Mouse (Mus musculus): ENCODE results near the gene Ppara. TPM values are rescaled to one million over a fixed set of nuclear protein-coding genes. Genes with fewer than 3 reads are reported as not detected.

Gene Ppara
- polyA plus RNA-seq, 1 experiment: 1.1 TPM

DNA sequence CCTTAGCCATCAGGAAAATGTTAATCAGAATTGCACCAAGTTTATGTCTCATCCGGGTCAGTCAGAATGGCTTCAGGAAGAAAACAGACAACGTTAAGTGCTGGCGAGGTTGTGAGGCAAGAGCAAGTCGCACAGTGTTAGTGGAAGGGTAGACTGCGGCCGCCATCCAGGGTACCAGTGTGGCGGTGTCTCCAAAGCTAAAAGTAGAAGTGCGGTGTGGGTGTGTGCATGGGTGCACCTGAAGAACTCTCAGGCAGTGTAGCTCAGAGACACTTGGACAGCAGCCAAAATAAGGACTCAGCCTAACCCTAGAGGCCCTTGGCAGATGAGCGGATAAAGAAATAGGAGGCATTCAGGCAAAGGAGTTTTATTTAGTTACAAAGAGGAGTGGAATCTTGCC is 14.4 kb downstream of the Ppara start:
- no peaks in the 10 kb centered on the region for H3K4me1 ChIP-seq (ENCODE audit: control insufficient read depth, insufficient read depth, low read length)
- no peaks in the 10 kb centered on the region for H3K27me3 ChIP-seq (ENCODE audit: control insufficient read depth, insufficient read depth, low read length)
- no peak overlapping the region for H3K27ac ChIP-seq (ENCODE audit: insufficient read depth, low read length)
- 94% methylated on average over 9 of the region's 9 CpGs for WGBS
- H3K4me3 ChIP-seq (replicated peaks; ENCODE audit: insufficient read depth, low read depth, low read length): no peak overlapping the region
- no peak for DNase-seq
- no peak for TF ChIP-seq POLR2A (IDR thresholded peaks at IDR 0.05; ENCODE audit: borderline replicate concordance, insufficient read depth, low read length)
- no peak for TF ChIP-seq CTCF (IDR thresholded peaks at IDR 0.05; ENCODE audit: borderline replicate concordance, insufficient read depth, low read depth, low read length)

- TF ChIP-seq POLR2A (IDR thresholded peaks at IDR 0.05; ENCODE audit: borderline replicate concordance, insufficient read depth, low read length) (no peak), CTCF (IDR thresholded peaks at IDR 0.05; ENCODE audit: borderline replicate concordance, insufficient read depth, low read depth, low read length) (no peak)
- no peak overlapping the region for H3K27ac ChIP-seq (ENCODE audit: insufficient read depth, low read length)
Observed at GRCm38 (mm10) chr15:85750115-85750514, 15.3 kb downstream of the Ppara start.

DNA sequence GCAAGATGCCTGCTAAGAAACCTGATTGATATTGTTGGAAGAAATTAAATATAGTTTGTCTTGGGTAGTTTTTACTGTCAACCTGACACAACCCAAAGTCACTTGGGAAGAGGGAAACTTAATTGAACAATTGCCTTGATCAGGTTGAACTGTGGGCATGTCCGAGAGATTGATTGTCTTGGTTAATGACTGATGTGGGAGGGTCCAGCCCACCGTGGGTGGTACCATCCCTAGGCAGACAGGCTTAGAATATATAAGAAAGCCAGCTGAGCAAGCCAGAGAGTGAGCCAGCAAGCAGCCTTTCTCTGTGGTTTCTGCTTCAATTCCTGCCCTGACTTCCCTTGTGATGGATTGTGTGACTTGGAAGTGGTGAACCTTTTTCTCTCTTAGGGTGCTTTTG is 17.9 kb downstream of the Ppara start:
- TF ChIP-seq POLR2A (IDR thresholded peaks at IDR 0.05; ENCODE audit: borderline replicate concordance, insufficient read depth, low read length) (no peak), CTCF (IDR thresholded peaks at IDR 0.05; ENCODE audit: borderline replicate concordance, insufficient read depth, low read depth, low read length) (no peak)
- no peaks in the 10 kb centered on the region; the same call in 1 of the 2 replicates for H3K27me3 ChIP-seq (ENCODE audit: control insufficient read depth, insufficient read depth, low read length)
- DNase-seq: no peak
- H3K27ac ChIP-seq (ENCODE audit: insufficient read depth, low read length): no peak overlapping the region
- 67% methylated on average over 2 of the region's 2 CpGs for WGBS
- no peaks in the 10 kb centered on the region for H3K4me1 ChIP-seq (ENCODE audit: control insufficient read depth, insufficient read depth, low read length)
- no peak overlapping the region for H3K4me3 ChIP-seq (replicated peaks; ENCODE audit: insufficient read depth, low read depth, low read length)

More at GRCm38 (mm10) chr15:85750115-85750514, 15.3 kb downstream of the Ppara start:
- no peak for DNase-seq
- Histone ChIP-seq H3K27me3 (ENCODE audit: control insufficient read depth, insufficient read depth, low read length) (no peaks in the 10 kb centered on the region), H3K4me1 (ENCODE audit: control insufficient read depth, insufficient read depth, low read length) (no peaks in the 10 kb centered on the region), H3K4me3 (replicated peaks; ENCODE audit: insufficient read depth, low read depth, low read length) (no peak overlapping the region)
- 75% methylated on average over 5 of the region's 5 CpGs for WGBS

DNA sequence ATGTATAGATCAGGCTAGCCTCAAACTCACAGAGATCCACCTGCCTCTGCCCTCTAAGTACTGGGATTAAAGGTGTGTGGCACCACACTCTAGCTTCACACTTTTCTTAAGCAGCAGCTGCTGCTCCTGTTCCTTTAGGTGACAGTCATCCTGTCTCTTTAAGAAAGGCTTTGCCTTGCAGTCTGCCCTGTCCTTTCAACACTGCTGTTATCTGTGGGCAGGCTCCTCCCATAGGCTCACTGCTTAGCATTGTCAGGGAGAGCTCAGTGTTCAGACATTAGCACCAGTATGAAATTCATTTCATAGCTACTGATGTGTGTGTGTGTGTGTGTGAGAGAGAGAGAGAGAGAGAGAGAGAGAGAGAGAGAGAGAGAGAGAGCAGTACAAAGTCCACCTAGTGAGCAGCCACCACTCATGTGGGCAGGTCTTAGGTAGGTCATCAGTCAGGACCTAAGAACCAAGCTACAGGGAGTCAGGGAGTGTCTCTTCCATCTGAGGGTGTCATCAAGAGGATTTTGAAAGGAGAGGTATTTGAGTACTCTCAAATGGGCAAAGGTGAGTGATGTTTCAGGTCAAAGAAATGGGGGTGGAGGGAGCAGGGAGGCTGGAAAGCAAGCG is 19.4 kb downstream of the Ppara start:
- H3K27me3 ChIP-seq (ENCODE audit: control insufficient read depth, insufficient read depth, low read length): no peaks in the 10 kb centered on the region; the same call in 1 of the 2 replicates
- DNase-seq: no peak
- H3K27ac ChIP-seq (ENCODE audit: insufficient read depth, low read length): no peak overlapping the region
- 83% methylated on average over 1 of the region's 1 CpGs for WGBS
- no peak for TF ChIP-seq POLR2A (IDR thresholded peaks at IDR 0.05; ENCODE audit: borderline replicate concordance, insufficient read depth, low read length)
- TF ChIP-seq CTCF (IDR thresholded peaks at IDR 0.05; ENCODE audit: borderline replicate concordance, insufficient read depth, low read depth, low read length): no peak
- H3K4me3 ChIP-seq (replicated peaks; ENCODE audit: insufficient read depth, low read depth, low read length): no peak overlapping the region
- H3K4me1 ChIP-seq (ENCODE audit: control insufficient read depth, insufficient read depth, low read length): no peaks in the 10 kb centered on the region

- 66% methylated on average over 6 of the region's 6 CpGs for WGBS
- TF ChIP-seq CTCF (IDR thresholded peaks at IDR 0.05; ENCODE audit: borderline replicate concordance, insufficient read depth, low read depth, low read length) (no peak), POLR2A (IDR thresholded peaks at IDR 0.05; ENCODE audit: borderline replicate concordance, insufficient read depth, low read length) (no peak)
- Histone ChIP-seq H3K27ac (ENCODE audit: insufficient read depth, low read length) (no peak overlapping the region), H3K27me3 (ENCODE audit: control insufficient read depth, insufficient read depth, low read length) (no peaks in the 10 kb centered on the region; the same call in 1 of the 2 replicates), H3K4me3 (replicated peaks; ENCODE audit: insufficient read depth, low read depth, low read length) (no peak overlapping the region), H3K4me1 (ENCODE audit: control insufficient read depth, insufficient read depth, low read length) (no peaks in the 10 kb centered on the region)
- no peak for DNase-seq
Observed at GRCm38 (mm10) chr15:85755214-85755613, 20.4 kb downstream of the Ppara start.

DNA sequence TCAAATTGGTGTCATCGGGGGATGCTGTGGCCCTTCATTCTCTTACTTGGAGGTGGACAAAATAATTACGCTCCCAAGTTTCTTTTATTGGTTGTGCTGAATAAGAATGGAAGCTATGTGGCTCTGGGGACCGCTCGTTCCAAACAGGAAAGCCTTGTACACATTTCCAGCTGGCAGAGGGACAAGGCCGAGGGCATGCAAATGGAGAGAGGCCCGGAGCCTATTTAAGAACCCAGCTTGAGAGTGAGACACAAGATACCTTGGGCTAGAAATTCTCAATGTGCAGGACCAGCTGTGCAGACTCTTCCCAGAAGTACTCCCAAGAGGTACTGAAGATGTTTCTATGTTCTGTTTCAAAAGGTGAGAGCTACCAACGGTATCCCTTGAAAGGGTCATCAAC is 21.8 kb downstream of the Ppara start:
- no peaks in the 10 kb centered on the region; the same call in 1 of the 2 replicates for H3K27me3 ChIP-seq (ENCODE audit: control insufficient read depth, insufficient read depth, low read length)
- no peak for TF ChIP-seq POLR2A (IDR thresholded peaks at IDR 0.05; ENCODE audit: borderline replicate concordance, insufficient read depth, low read length)
- no peak for TF ChIP-seq CTCF (IDR thresholded peaks at IDR 0.05; ENCODE audit: borderline replicate concordance, insufficient read depth, low read depth, low read length)
- H3K4me1 ChIP-seq (ENCODE audit: control insufficient read depth, insufficient read depth, low read length): no peaks in the 10 kb centered on the region
- no peak overlapping the region for H3K4me3 ChIP-seq (replicated peaks; ENCODE audit: insufficient read depth, low read depth, low read length)
- WGBS: 50% methylated on average over 7 of the region's 7 CpGs
- H3K27ac ChIP-seq (ENCODE audit: insufficient read depth, low read length): no peak overlapping the region
- DNase-seq: no peak

GRCm38 (mm10) chr15:85757768-85758167 is 23.0 kb downstream of the Ppara start:
- no peaks in the 10 kb centered on the region; the same call in 1 of the 2 replicates for H3K27me3 ChIP-seq (ENCODE audit: control insufficient read depth, insufficient read depth, low read length)
- no peak overlapping the region for H3K27ac ChIP-seq (ENCODE audit: insufficient read depth, low read length)
- no peaks in the 10 kb centered on the region for H3K4me1 ChIP-seq (ENCODE audit: control insufficient read depth, insufficient read depth, low read length)
- WGBS: 98% methylated on average over 3 of the region's 3 CpGs
- DNase-seq: no peak
- TF ChIP-seq POLR2A (IDR thresholded peaks at IDR 0.05; ENCODE audit: borderline replicate concordance, insufficient read depth, low read length) (no peak), CTCF (IDR thresholded peaks at IDR 0.05; ENCODE audit: borderline replicate concordance, insufficient read depth, low read depth, low read length) (peak; percentile 13; the same call in 1 of the 2 replicates)
- H3K4me3 ChIP-seq (replicated peaks; ENCODE audit: insufficient read depth, low read depth, low read length): no peak overlapping the region

DNA sequence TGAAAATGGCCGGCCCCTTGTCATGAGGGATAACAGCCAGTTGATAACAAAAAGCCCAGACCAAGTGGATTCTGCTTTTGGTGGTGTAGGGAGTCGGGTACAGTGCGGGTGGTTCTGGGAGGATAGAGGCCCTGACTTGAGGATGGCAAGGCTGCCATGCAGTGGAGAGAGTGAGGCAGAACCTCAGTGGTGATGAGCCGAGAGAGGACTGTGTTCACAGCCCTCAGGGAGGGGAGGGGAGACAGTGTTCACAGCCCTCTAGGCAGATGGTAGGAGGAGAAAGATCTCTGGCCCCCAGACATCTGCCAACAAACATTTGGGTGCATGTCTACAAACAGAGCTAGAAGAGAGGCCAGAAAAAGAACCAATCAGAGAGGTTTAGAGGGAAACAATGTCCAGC is 28.0 kb downstream of the Ppara start:
- Histone ChIP-seq H3K4me1 (ENCODE audit: control insufficient read depth, insufficient read depth, low read length) (no peaks in the 10 kb centered on the region), H3K27ac (ENCODE audit: insufficient read depth, low read length) (no peak overlapping the region), H3K4me3 (replicated peaks; ENCODE audit: insufficient read depth, low read depth, low read length) (no peak overlapping the region), H3K27me3 (ENCODE audit: control insufficient read depth, insufficient read depth, low read length) (no peaks in the 10 kb centered on the region)
- TF ChIP-seq POLR2A (IDR thresholded peaks at IDR 0.05; ENCODE audit: borderline replicate concordance, insufficient read depth, low read length) (no peak), CTCF (IDR thresholded peaks at IDR 0.05; ENCODE audit: borderline replicate concordance, insufficient read depth, low read depth, low read length) (no peak)
- DNase-seq: no peak
- WGBS: 64% methylated on average over 4 of the region's 4 CpGs
